Mouse (Mus musculus) cerebellum, postnatal 25 days (tissue): ENCODE data around the gene Psd.

Experiments
- DNase-seq, 2 experiments: peaks; one replicate each; pipeline ENCODE4 v3.0.0; 2021; ENCODE audit warnings: mixed read lengths in 2 of 2

The Psd gene

DNA sequence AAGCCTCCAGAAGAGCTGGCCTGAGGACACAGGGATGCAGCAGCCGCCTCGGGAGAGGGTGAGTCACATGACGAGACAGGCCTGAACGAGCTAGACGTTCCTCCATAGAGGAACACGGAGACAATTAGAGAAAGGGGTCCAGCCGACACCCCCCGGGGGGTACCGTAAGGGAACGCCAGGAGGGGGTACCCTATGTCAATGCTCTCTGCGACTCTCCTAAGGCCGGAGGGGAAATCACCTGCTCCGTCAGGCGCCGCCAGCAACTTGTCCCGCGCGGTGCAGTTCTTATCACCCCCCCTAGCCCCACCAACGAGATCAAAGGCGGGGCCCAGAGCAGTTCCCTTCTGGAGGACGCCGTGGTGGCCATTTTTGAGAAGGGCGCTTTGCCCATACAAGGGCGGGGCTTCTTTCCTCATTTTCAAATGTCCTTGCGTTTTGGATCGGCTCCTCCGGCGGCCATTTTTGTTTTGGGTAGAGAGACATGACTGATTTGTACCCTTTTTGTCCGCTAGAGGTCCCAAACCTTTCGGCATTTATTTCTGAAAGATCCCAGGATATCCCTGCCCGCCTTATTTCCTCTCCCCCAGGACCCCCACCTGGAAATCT, 11.5 kb upstream of the Psd start, which contains the start of gene Cuedc2:
Gene Cuedc2, minus strand, starts transcription at position 372 of the 606 bp plus-strand sequence.
- peak; percentile 99 for DNase-seq

DNA sequence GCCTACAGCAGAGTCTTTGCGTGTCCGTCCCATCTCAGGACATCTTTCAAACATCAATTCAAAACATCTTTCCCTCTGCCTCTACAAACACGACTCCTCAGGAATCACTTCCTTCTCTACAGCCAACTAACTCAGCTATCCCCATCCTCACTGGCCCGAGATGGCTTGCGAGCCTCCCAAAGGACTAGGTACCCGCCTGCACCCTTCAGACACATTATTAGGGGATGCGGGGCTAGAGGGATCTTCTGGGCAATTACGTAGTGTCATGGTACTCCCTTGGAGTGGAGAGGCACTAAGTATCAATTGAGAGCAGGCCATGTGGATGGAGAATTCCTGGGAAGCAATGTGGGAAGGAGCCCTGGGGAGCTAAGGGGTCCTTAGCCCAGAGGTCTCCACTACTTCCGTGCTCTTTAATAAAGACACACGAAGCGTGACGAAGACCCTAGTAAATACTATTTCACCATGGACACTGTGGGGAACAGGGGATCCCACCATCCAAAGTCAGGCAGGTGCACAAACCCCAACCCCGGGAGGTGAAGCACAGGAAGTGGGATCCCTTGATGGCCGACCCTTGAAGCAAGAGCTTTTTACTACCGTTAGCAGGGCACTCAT, 10.9 kb upstream of the Psd start:
- DNase-seq: no peak

DNA sequence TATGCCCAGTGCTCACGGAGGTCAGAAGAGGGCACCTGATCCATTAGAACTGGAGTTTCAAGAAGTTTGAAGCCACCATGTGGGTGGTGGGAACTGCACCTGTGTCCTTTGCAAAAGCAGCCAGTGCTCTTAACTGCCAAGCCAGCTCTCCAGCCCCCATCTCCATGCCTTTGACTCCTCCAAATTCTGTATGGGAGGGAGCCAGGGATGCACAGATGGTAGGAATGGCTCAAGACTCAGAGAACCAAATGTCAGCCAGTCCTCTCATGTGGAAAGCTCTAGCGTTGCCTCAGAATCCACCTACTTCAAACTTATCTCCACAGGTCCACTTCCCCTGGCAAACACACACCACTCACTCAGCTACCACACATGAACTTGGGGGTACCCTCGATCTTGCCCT, 7.0 kb upstream of the Psd start:
- DNase-seq: peak; percentile 79 to 84

DNA sequence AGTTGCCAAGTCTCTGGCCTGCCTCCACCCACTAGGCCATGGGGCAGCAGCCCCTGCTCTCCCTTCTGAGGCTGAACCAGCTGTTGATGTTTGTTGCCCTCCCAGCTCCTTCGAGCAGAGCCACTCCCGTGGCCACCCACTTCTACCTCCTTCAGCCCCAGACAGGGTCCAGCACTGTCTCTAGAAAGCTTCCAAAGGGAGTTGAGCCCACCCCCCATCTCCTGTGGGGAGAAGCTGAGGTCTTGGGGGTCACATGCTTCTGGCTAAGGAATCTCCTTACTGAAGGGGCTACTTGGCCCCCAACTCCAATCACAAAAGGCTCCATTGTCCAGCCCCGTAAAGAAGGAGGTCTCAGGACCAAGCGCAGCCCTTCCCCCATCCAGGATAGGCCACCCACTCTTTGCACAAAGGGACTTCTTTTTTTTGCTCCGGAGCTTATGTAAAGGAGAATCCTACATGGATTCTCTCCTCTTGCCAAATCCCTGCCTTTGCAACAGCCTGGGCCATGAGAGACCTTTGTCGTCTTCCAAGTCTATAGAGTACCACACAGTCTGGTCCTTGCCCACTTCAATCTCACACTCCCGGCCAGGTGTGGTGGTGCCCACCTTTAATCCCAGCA, 5.9 kb upstream of the Psd start:
- peak; percentile 27 for DNase-seq

DNA sequence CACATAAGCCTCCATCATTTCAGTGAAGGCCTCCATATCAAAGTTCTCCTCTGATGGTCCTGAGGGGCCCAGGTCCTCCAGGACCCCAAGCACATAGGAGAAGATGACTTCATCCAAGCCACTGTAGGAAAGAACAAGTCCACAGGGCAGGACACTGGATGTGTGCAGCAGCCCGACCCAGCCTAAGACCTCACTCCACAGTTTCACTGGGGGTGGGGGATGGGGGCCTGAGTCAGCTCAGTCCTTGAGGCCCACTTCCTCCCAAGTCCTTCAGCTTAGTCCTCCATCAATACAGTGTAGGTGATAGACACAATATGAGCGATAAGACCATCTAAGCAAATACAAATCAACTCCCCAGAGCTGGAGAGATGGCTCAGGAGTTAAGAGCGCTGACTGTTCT, 5.0 kb upstream of the Psd start:
- DNase-seq: peak in 1 of 2 experiments; percentile 43

DNA sequence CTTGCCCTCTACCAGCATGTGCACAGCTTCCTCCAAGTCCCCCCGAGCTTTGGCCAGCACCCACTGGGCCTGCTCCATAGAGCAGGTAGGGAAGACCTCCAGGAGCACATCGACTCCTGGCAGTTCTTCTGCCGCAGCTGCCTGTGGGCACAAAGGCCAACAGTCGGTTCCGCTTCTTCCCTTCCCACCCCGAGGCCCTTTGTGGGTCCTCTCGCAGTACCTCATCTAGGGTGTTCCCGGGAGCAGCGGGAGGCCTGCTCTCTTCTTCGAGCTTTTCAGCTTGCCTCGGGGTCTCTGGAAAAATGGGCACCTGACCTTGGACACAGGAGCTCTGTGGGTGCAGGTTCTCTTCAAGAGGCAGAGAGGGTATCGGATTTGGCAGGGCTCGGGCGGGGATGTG, 4.4 kb upstream of the Psd start:
- DNase-seq: peak; percentile 23 to 33

DNA sequence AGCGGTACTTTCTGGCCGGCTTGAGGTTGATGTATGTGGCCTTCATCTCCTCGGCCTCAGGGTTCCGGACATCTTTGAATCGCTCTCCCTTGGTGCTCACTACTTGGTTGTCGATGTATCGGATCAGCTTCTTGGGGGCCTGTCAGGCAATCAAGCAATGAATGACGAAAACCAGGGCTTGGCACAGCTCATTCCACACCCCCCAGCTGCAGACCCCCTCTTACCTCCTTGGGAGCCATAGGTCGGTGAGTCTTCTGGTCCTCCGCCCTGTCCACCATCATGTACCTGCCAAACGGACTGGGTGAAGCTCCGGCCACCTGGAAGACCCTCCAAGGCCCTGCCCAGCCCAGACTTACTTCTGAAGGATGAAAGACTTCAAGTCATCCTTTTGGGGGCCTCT, 3.7 kb upstream of the Psd start:
- DNase-seq: peak in 1 of 2 experiments; percentile 29

DNA sequence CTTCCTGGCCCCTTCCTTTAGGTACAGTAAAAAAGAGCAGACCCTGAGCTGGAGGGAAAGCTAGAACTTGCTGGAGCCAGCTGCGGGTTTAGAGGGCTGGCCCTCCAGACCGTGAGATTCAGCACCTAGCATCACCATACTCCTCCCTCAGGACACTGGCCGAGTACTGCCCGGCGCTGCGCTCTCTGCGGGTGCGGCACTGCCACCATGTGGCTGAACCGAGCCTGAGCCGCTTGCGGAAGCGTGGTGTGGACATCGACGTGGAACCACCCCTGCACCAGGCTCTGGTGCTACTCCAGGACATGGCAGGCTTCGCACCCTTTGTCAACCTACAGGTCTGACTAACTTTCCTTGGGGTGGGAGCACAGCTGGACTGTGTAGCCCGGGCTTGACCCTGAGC, 3.0 kb upstream of the Psd start:
- DNase-seq: peak; percentile 90 to 93

DNA sequence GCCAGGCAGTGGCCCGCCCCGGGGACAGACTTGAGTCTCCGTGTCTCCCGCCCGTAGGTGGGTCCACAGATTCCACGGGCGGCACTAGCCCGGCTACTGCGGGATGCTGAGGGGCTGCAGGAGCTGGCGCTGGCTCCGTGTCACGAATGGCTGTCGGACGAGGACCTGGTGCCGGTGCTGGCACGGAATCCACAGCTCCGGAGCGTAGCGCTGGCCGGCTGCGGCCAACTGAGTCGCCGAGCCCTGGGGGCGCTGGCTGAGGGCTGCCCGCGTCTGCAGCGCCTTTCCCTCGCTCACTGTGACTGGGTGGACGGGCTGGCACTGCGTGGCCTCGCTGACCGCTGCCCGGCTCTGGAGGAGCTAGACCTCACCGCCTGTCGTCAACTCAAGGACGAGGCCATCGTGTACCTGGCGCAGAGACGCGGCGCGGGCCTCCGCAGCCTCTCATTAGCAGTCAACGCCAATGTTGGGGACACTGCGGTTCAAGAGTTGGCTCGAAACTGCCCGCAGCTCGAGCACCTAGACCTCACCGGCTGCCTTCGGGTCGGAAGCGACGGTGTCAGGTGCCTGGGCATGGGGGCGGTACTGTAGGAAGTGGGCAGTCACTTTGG, 2.2 kb upstream of the Psd start:
- peak in 1 of 2 experiments; percentile 73 for DNase-seq

DNA sequence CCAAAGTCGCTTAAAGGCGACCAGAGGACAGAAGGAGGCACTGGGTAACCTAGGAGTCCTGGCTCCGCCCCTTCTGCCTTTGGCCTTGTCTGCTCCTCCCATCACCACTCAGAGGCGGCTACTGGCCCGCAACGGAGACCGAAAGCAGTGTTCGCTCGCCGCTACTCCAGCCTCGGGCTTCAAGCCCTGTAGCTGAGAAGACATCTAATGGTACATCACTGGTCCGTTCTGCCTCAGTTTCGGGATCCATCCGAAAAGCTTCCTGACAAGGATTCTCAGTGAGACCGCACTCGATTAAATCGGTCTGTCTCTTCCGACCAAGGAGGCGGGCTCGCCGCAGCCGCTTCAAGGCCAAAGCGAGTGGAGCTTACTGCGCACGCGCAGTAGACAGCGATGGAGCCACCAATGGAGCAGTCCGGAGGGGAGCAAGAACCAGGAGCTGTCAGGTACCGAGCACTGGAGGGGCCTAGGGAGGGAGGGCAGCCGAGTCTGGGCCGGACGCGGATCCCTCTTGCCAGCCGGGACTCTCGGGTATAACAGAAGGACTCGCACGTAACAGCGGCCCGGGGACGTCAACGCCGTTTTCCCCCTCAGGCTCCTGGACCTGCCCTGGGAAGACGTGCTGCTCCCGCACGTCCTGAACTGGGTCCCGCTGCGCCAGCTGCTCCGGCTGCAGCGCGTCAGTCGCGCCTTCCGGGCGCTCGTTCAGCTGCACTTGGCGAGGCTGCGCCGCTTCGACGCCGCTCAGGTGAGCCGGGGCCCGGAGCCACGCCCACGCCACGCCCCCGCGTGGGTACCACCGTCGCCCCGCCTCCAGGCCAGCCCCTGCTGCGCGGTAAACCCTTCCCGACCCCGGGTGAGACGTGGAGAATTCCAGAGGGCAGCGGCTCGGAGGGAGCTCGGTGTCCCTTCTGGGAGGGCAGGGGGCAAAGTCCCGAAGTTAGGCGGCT, 1.4 kb upstream of the Psd start, which contains the start of gene Fbxl15:
Gene Fbxl15, plus strand, starts transcription at position 104 of the 950 bp plus-strand sequence.
- DNase-seq: peak; percentile 95 to 97

DNA sequence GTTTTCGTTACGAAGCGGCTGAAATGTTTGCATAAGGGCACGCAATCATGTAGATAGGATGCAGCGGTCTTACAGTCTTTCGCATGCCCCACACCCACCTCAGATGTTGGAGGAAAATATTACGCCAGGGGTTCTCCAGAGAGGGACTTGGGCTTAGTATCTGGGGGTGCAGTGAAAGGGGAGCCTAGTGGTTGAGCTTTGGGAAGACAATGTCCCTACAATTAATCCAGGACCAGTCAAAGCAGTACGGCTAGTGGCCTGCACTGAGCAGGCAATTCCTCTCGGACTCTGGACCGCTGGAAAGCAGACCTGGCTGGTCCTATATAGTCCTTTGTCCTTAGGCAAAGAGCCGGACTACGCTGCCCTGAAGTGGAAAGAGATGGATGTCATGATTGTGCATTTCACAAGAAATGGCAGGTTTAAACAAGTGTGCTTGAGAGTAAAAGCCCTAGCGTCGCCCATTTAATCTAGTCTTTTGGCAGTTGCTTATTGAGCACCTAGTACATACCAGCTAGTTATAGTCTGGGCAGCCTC, 642 bp upstream of the Psd start:
- DNase-seq: peak in 1 of 2 experiments; percentile 46

DNA sequence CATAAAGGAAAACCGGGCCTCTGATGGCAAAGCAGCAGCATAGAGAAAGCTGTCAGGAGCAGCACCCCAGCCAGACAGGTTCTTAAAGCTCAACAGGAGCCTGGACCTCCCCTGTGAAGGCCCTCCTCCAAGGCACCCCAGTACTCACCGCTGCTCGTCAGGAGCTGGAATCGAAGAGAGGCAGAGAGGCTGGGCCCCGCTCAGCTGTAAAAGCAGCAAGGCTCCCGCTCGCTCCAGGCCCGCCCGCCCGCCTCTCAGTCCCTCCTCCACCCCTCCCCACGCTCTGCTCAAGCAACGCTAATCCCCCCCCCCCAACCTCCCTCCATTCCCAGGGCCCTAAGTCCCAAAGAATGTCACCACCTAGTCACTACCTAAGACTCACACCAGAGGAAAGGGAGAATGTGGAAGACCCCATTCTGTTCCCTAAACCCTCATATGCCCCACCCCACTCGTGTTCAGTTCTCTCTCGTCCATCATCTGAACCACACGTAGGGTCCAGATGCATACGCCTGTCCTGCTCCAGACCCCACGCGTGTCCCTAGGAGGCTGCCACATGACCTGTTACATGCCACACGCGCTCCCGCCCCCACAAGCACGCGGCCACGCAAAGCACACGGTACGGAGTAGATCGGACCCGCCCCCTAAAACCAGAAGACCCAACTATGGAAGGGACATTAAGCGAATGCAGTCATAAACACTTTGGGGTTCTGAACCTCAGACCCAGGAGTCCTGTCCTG, 769 bp downstream of the Psd start:
- peak; percentile 68 to 77 for DNase-seq

DNA sequence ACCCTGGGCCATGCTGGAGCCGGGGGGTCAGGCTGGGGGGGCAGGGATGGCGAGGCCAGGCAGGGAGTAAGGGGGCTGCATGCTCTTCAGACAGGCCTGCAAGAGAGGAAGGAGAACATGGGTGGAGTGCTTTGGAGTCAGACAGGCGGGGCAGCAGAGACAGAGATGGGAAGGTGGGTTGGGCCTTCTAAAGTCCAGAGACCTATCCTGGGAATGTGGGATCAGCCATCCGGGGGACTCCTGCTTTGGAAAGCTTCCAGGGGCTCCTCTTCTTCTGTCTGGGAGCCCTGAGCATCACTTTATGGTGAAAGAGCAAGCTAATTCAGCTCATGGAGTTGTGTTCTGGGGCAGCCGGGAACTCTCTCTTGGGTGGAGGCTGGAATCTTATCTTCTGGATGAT, 2.0 kb downstream of the Psd start:
- DNase-seq: no peak

DNA sequence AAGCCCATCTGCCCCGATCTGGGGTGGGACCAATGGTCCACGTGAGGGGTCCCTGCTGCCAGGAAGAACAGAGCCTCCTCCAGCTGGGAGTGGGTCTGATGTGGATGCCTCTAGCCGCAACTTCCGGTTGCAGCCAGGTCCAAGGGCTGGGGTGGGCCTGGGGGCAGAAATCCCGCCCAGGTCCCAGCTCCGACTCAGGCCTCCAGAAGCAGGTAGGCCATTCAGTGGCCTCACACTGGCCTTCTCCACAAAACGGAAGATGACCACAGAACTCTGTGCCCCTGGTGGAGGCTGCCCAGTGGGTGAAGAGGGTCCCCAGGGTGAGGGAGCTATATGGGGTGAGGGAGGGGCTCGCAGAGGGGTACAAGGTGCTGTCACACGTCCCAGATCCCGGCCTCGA, 2.6 kb downstream of the Psd start:
- DNase-seq: no peak

DNA sequence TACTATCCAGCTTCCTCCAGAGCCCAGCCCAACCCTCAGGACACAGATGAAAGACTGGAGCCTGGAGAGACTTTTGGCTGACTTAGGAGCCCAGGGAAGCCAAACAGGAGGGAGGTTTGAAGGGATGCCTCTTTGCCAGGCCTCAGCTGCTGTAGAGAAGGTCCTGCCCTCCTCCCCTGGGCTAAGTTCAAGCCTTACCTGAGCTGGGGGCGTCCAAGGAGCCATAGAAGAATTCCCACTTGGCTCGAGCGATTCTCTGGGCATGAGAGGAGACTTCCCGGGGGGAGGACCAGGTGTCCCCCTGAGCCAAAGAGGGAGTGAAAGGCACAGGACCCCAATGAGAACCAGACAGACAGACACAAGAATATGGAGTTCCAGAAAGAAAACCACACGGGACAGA, 3.2 kb downstream of the Psd start:
- DNase-seq: peak in 1 of 2 experiments; percentile 25

DNA sequence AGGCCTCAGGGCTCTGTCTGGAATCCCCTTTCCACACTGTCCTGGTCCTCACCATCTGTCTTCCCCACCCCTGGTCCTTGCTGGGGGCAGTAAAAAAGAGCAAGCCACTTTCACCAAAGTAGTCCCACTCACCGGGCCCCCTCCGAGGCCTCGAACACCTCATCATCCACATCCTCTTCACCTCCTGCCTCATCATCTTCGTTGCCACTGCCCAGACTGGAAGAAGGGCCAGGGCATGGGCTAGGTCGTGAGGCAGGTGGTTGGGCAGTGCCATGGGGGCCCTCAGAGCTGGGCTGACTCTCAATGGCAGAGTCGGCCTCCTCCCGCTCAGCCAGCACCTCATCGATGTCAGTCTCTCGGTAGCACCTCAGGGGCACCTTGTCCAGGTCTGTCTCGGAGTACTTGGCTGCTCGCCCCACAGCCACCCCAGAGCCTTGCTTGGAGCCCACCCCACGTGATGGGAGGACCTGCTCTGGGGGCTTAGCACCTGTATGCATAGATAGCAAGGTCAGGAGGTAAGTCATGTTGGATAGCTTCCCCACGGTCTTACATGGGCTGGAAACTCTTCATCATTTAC, 3.9 kb downstream of the Psd start:
- DNase-seq: peak; percentile 48

DNA sequence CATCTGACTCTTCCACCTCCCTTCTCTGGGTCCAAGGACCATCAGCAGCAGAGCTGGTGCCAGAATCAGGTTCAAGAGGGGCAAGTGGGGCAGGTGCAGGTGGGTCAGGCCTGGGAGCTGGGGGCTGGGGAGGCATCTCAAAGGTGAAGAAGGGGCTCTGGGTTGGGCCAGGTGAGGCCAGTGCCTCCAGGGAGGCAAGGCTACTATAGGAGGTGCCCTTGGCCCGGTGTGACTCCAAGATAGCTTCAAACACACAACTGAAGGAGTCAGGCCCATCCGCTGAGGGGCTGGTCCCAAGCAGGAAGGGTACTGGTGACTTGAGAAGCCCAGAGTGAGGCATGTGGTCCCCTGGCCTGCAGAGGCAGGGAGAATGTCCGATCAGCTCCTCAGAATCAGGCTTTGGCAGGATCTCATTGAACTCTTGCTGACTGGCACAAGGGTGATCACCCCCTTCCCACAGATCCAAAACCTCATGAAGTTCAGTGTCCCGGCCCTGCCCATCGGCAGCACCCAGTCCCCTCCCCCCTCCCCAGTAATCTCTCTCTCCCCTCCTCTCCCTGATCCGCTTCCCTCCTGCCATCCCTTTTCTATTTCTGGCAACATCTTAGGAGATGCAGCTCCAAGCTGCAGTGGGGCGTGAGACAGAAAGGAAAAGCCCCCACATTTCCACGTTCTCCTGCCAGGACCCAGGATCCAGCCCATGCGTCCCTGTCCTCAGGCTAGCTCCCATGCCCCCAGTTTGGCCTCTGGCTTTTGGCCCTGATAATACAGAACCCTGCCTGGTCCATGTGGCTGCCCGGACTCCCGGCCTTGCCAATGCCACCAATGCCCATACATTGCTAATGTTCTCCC, 4.6 kb downstream of the Psd start:
- peak; percentile 50 to 55 for DNase-seq

DNA sequence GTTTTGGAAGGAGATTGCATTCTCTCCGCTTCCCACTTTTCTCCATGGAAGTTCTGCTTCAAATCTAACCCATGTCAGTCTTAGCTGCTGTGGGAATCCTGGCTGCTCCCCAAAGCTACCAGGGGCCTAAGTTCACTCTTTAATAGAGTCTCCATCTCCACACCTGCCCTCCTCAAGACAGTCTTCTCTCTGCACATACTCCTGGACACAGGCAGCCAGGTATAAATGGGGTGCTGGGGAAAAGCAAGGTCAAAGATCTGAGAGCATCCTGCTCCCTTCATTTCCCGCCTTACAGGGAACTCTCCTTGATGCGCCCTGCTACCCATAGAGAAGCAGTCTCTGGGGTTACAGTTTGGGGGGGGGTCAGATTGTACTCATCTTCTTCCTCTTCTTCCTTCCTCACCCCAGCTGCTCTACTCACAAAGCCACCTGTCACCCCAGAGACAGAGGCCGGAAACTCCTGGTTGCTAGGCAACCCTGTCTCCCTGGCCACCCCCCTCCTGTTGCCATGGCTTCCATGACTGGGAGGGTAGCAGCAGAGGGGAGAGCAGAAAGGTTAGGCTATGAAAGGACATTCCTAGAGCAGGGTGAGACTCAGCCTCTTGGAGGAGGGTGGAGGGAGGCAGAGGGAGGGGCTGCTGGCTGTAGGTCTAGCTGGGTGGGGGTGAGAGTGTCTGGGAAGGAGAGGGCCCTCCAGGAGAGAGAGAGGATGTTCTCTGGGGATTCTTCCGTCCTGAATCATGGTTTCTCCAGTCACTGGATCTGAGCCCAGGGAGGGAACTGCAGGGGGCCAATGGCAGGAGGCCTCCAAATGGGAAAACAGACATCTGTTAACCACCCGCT, 5.6 kb downstream of the Psd start:
- DNase-seq: peak; percentile 86 to 87
